Mouse (Mus musculus) hindbrain, embryonic 12.5 days (tissue): ENCODE data around the gene Gne. TPM values are rescaled to one million over a fixed set of nuclear protein-coding genes. Genes with fewer than 3 reads are reported as not detected.
"Not testable (repeated sequence)": the region's sequence is repeated elsewhere in the genome, so short reads cannot be mapped to it uniquely, and the experiment has no call there.

ENCODE experiments used
- ATAC-seq: fragments of 200-750 bp; cut with Nextera tagmentation; 2 replicates; pipeline ENCODE4 v1.8.0; 2017; ENCODE audit warnings: moderate TSS enrichment; ENCODE audit not compliant: low FRiP score
- H3K27ac ChIP-seq: fragments of 300-500 bp; sonication (generic); 2 replicates; pipeline ENCODE4 v1.5.1; 2016; ENCODE audit warnings: mild to moderate bottlenecking
- H3K27me3 ChIP-seq: fragments of 300-500 bp; sonication (generic); 2 replicates; pipeline ENCODE4 v1.6.1; 2016; ENCODE audit warnings: mild to moderate bottlenecking
- H3K36me3 ChIP-seq: fragments of 300-500 bp; sonication (generic); 2 replicates; pipeline ENCODE4 v1.6.1; 2016; ENCODE audit warnings: mild to moderate bottlenecking
- H3K4me1 ChIP-seq: fragments of 300-500 bp; sonication (generic); 2 replicates; pipeline ENCODE4 v1.6.1; 2016
- H3K4me2 ChIP-seq: fragments of 300-500 bp; sonication (generic); replicated peaks from 2 replicates; pipeline ENCODE4 v1.6.1; 2016; ENCODE audit warnings: mild to moderate bottlenecking
- H3K4me3 ChIP-seq: fragments of 300-500 bp; sonication (generic); 2 replicates; pipeline ENCODE4 v1.5.1; 2016; ENCODE audit warnings: mild to moderate bottlenecking
- H3K9ac ChIP-seq: fragments of 300-500 bp; sonication (generic); 2 replicates; pipeline ENCODE4 v1.6.1; 2016; ENCODE audit warnings: mild to moderate bottlenecking, moderate library complexity
- H3K9me3 ChIP-seq: fragments of 300-500 bp; sonication (generic); replicated peaks from 2 replicates; pipeline ENCODE4 v1.6.1; 2016; ENCODE audit warnings: mild to moderate bottlenecking
- WGBS: fragments of 180-500 bp; shearing (Covaris S2); methylation state at CpG from one replicate; pipeline ENCODE4 v1.1.7; 2016; 5-methylcytosine and 5-hydroxymethylcytosine counted together
- polyA plus RNA-seq: library from polyadenylated mRNA; unstranded; fragments of >200 nt; fragmentation: Nextera tagmentation; extraction: Ambion mirVana; gene quantifications from 2 replicates; pipeline ENCODE4 v1.2.1, GENCODE M21; 2016

The Gne gene
- polyA plus RNA-seq, 1 experiment from 2014 or later = 24.6 TPM

DNA sequence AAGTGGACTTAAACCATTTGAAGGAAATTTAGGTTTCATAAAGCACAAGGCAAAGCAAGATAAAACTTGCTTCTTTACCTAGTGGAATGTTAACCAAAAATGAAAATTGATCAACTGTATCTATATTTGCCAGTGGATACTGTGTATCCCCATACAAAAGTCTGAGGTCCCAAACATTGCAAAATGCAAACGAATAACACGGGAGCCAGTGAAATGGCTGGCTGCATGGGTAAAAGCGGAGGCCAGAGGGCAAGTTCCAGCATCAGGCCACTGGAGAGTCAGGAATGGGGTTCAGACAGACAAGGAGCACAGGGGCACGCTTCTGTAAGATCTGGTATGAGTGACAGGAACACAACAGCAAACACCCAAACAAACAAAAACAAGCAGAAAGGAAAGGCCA, 13.3 kb downstream of the Gne start:
- peak overlapping the region; percentile 65 for H3K4me2 ChIP-seq
- H3K4me1 ChIP-seq = peaks cover 18% of the 10 kb centered on the region
- no peaks in the 10 kb centered on the region for H3K36me3 ChIP-seq
- no peak overlapping the region for H3K9ac ChIP-seq
- ATAC-seq = no peak
- no peak overlapping the region for H3K27ac ChIP-seq
- WGBS = 54% methylated on average over 4 of the region's 4 CpGs
- no peaks in the 10 kb centered on the region for H3K27me3 ChIP-seq
- no peak overlapping the region for H3K4me3 ChIP-seq
- H3K9me3 ChIP-seq = no peaks in the 10 kb centered on the region

DNA sequence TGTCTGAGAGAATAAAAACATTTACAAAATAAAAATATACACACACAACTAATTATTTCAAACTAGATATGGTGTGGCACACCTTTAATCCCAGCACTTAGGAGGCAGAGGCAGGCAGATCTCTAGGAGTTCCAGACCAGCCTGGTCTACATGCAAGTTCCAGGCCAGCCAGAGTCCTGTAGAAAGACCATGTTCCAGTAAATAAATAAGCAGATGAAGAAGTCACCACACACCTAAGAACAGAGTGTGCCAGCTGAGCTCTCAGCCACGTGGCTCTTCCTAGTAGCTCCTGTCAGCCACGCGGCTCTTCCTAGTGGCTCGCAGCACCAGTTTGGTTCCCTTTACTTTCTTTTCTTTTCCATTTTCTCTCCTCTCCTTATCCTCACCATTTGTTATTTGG, 14.6 kb downstream of the Gne start:
- Histone ChIP-seq H3K9me3 (no peaks in the 10 kb centered on the region), H3K4me1 (peaks cover 22% of the 10 kb centered on the region), H3K27ac (no peak overlapping the region), H3K27me3 (no peaks in the 10 kb centered on the region), H3K4me2 (no peak overlapping the region), H3K36me3 (no peaks in the 10 kb centered on the region), H3K9ac (no peak overlapping the region), H3K4me3 (no peak overlapping the region)
- ATAC-seq = no peak
- 90% methylated on average over 4 of the region's 4 CpGs for WGBS

DNA sequence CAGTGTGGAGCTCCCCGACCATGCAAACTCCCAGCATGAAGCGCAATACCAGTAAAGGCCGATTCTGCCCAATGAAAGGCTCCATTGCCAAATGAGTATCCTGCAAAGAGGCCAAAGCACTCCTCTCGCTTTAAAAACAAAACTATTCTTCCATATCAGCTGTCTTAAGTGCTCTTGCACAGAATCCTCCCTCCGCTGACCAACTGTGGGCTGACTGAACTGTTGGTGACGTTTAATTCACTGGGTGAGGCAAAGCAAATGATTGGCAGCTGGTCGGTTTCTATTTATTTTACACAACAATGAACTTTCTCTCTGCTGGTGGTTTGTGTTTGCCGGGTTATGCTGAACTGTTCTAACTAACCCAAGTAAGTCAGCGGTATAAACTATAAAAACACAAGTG, 15.2 kb downstream of the Gne start:
- H3K9me3 ChIP-seq = no peaks in the 10 kb centered on the region
- H3K4me2 ChIP-seq = peak overlapping the region; percentile 21; the same call in 1 of the 2 replicates
- WGBS = 30% methylated on average over 9 of the region's 9 CpGs

GRCm38 (mm10) chr4:44066891-44067290, 17.1 kb downstream of the Gne start:
- Histone ChIP-seq H3K27ac (no peak overlapping the region), H3K9me3 (no peaks in the 10 kb centered on the region), H3K4me3 (no peak overlapping the region), H3K36me3 (peaks cover 4% of the 10 kb centered on the region; the same call in 1 of the 2 replicates), H3K4me2 (no peak overlapping the region), H3K27me3 (no peaks in the 10 kb centered on the region), H3K4me1 (peaks cover 22% of the 10 kb centered on the region), H3K9ac (no peak overlapping the region)
- ATAC-seq = no peak
- 85% methylated on average over 6 of the region's 6 CpGs for WGBS

More for the DNA sequence above, 15.2 kb downstream of the Gne start:
- Histone ChIP-seq H3K27ac (no peak overlapping the region), H3K4me1 (peaks cover 22% of the 10 kb centered on the region), H3K36me3 (no peaks in the 10 kb centered on the region), H3K4me3 (no peak overlapping the region), H3K9ac (no peak overlapping the region), H3K27me3 (no peaks in the 10 kb centered on the region)
- no peak for ATAC-seq

DNA sequence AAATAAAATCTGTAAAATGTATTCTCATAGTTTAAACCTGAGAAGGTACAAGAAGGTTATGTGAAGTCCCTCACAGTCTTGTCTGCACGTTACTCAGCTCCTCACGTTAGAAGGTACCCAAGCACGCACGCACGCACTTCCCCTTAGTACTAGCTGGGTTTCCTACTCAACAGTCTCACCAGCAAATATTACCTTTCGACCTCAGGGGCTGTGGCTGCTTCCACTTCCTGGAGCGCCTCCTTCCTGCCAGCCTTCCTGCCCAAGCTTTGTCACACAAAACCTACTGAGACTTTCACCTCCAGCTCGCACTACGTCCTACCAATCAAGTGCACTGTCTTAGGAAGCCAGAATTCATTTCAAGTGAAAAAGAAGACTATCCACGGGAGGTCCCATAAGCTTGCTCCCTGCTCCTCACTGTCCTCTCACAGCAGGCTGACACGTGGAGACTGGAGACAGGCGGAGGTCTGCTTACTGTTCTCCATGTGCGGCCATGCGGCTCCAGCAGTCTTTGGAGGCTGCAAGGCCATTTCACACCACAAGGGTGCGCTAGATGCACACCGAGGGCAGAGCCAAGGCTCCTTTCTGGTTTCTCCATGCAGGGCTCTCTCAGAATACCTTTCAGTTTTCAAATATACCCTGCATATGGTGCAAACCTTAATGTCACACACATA, 18.5 kb downstream of the Gne start:
- Histone ChIP-seq H3K27me3 (no peaks in the 10 kb centered on the region), H3K27ac (no peak overlapping the region), H3K36me3 (peaks cover 4% of the 10 kb centered on the region; the same call in 1 of the 2 replicates), H3K4me1 (peaks cover 9% of the 10 kb centered on the region), H3K4me3 (no peak overlapping the region), H3K9ac (no peak overlapping the region), H3K4me2 (peak overlapping the region; percentile 23), H3K9me3 (no peaks in the 10 kb centered on the region)
- WGBS = 40% methylated on average over 16 of the region's 16 CpGs
- peak; percentile 73 for ATAC-seq

GRCm38 (mm10) chr4:44062816-44063215, 21.2 kb downstream of the Gne start:
- peaks cover 5% of the 10 kb centered on the region for H3K4me1 ChIP-seq
- peaks cover 10% of the 10 kb centered on the region for H3K36me3 ChIP-seq
- no peak for ATAC-seq
- H3K9ac ChIP-seq = no peak overlapping the region
- no peak overlapping the region for H3K27ac ChIP-seq
- H3K4me2 ChIP-seq = no peak overlapping the region
- 87% methylated on average over 14 of the region's 14 CpGs for WGBS
- no peaks in the 10 kb centered on the region for H3K27me3 ChIP-seq
- no peak overlapping the region for H3K4me3 ChIP-seq
- H3K9me3 ChIP-seq = no peaks in the 10 kb centered on the region

- Histone ChIP-seq H3K36me3 (peaks cover 10% of the 10 kb centered on the region), H3K27me3 (no peaks in the 10 kb centered on the region), H3K27ac (no peak overlapping the region), H3K9me3 (no peaks in the 10 kb centered on the region), H3K4me2 (no peak overlapping the region), H3K4me3 (no peak overlapping the region), H3K9ac (no peak overlapping the region), H3K4me1 (peaks cover 5% of the 10 kb centered on the region)
- ATAC-seq = no peak
- whole genome bisulfite sequencing = 71% methylated on average over 9 of the region's 9 CpGs
These were observed 21.9 kb downstream of the Gne start for GRCm38 (mm10) chr4:44062062-44062461.

DNA sequence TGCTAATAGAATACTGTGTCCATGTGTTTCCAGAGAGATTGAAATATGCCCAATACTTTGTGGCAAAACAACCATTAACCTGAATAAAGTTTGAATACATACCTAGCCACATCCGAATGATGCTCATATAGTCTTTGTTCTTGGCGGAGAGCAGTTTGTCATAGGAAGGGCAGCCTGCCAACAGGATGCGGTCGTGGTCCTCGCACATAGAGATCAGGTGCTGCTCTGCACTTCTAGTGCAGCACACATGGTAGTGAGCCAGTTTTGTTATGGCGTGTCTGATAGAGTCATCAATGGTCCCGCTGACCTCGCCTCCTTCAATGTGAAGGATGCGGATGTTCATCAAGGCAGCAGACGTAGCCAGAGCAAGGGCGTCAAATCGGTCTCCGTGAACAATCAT, 24.3 kb downstream of the Gne start:
- H3K9me3 ChIP-seq = no peaks in the 10 kb centered on the region
- no peak for ATAC-seq
- no peak overlapping the region for H3K9ac ChIP-seq
- no peak overlapping the region for H3K27ac ChIP-seq
- peaks cover 10% of the 10 kb centered on the region for H3K36me3 ChIP-seq
- no peaks in the 10 kb centered on the region for H3K4me1 ChIP-seq
- no peaks in the 10 kb centered on the region for H3K27me3 ChIP-seq
- no peak overlapping the region for H3K4me3 ChIP-seq
- 88% methylated on average over 13 of the region's 13 CpGs for WGBS
- no peak overlapping the region for H3K4me2 ChIP-seq

GRCm38 (mm10) chr4:44049812-44050211, 34.2 kb downstream of the Gne start:
- WGBS = 87% methylated on average over 5 of the region's 5 CpGs
- H3K9ac ChIP-seq = no peak overlapping the region
- no peak overlapping the region for H3K4me3 ChIP-seq
- H3K4me2 ChIP-seq = no peak overlapping the region
- H3K36me3 ChIP-seq = peaks cover 20% of the 10 kb centered on the region
- ATAC-seq = no peak
- no peaks in the 10 kb centered on the region for H3K27me3 ChIP-seq
- H3K9me3 ChIP-seq = no peaks in the 10 kb centered on the region
- no peak overlapping the region for H3K27ac ChIP-seq
- H3K4me1 ChIP-seq = no peaks in the 10 kb centered on the region

DNA sequence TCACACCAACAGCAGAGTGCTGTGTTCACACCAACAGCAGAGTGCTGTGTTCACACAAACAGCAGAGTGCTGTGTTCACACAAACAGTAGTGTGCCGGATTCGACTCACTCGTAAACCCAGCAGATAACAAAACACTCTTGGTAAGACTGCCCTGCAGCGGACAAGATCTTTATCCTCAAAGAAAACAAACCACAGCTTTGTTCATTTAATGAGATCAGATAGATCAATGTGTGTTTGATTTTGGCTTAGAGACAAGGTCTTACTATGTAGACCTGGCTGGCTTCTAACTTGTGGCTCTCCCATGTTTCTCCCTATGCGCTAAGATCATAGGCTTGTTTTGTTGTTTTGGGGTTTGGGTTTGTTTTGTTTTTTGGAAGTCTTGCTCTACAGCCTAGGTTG, 37.9 kb downstream of the Gne start:
- ATAC-seq = no peak
- peaks cover 37% of the 10 kb centered on the region for H3K36me3 ChIP-seq
- no peak overlapping the region for H3K9ac ChIP-seq
- no peaks in the 10 kb centered on the region for H3K27me3 ChIP-seq
- H3K4me2 ChIP-seq = no peak overlapping the region
- no peaks in the 10 kb centered on the region for H3K4me1 ChIP-seq
- WGBS = 88% methylated on average over 5 of the region's 5 CpGs
- H3K4me3 ChIP-seq = no peak overlapping the region
- H3K9me3 ChIP-seq = no peaks in the 10 kb centered on the region
- H3K27ac ChIP-seq = no peak overlapping the region

DNA sequence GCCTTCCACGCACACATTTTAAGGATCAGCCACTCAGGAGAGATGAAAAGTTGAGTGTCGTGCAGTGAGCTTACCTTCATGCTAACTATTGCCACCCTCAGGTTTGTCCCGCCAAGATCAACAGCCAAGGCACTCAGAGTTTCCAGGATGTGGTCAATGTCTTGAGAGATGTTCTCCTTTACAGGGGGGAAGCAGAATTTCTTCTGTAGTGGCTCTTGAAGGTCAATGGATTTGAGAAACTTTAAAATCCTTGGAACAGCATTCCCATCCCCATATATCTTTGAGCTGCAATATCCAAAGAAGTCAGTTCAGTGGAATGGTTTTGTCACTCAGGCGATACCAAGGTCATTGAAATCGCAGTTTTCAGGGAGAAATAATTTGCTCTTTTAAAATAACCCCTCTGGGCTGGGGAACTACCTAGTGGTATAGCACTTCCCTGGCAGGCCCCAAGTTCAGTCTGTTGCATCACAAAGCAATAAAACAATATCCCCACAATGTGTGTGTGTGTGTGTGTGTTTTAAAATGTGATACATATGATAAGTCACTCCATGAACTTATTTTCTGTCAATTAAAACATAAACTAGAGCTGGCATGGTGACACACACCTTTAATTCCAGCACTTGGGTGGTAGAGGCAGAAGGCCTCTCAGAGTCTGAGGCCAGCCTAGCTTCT, 39.2 kb downstream of the Gne start:
- no peak for ATAC-seq
- H3K4me3 ChIP-seq = no peak overlapping the region
- no peaks in the 10 kb centered on the region for H3K27me3 ChIP-seq
- H3K4me1 ChIP-seq = no peaks in the 10 kb centered on the region
- H3K9ac ChIP-seq = no peak overlapping the region
- WGBS = 93% methylated on average over 5 of the region's 5 CpGs
- no peak overlapping the region for H3K27ac ChIP-seq
- H3K36me3 ChIP-seq = peaks cover 44% of the 10 kb centered on the region
- no peak overlapping the region for H3K4me2 ChIP-seq
- H3K9me3 ChIP-seq = no peaks in the 10 kb centered on the region

GRCm38 (mm10) chr4:44043182-44043581, 40.8 kb downstream of the Gne start:
- not testable (repeated sequence) for H3K4me1 ChIP-seq, ATAC-seq, H3K4me2 ChIP-seq, H3K9ac ChIP-seq, H3K27ac ChIP-seq, H3K9me3 ChIP-seq, H3K4me3 ChIP-seq, H3K27me3 ChIP-seq
- peaks cover 48% of the 10 kb centered on the region for H3K36me3 ChIP-seq
- 97% methylated on average over 4 of the region's 4 CpGs for WGBS

GRCm38 (mm10) chr4:44042429-44042828, 41.5 kb downstream of the Gne start:
- ATAC-seq = no peak
- Histone ChIP-seq H3K4me3 (no peak overlapping the region), H3K4me2 (no peak overlapping the region), H3K9ac (no peak overlapping the region), H3K27ac (no peak overlapping the region), H3K27me3 (no peaks in the 10 kb centered on the region), H3K36me3 (peaks cover 55% of the 10 kb centered on the region), H3K4me1 (no peaks in the 10 kb centered on the region), H3K9me3 (no peaks in the 10 kb centered on the region)
- WGBS = 92% methylated on average over 5 of the region's 5 CpGs
